Mouse (Mus musculus): Measurements from ENCODE around the gene Cdc123.

GRCm38 (mm10) chr2:5793771-5794170 is 51.2 kb downstream of the Cdc123 start:
- TF ChIP-seq CTCF (IDR thresholded peaks at IDR 0.05; ENCODE audit: low read depth, low read length) (no peak), POLR2AphosphoS5 (IDR thresholded peaks at IDR 0.05; ENCODE audit: insufficient replicate concordance, low read depth, low read length) (no peak)
